Mouse (Mus musculus) cerebellum, adult 2 months (tissue): ENCODE measurements around the gene Btnl2.

ENCODE experiments used
- CTCF ChIP-seq: fragments of 200-500 bp; IDR thresholded peaks from 2 replicates; pipeline ENCODE4 v1.5.1; 2011; ENCODE audit warnings: low read depth, mild to moderate bottlenecking, control low read depth, low read length, moderate library complexity, borderline replicate concordance; ENCODE audit not compliant: insufficient read depth
- POLR2A ChIP-seq: fragments of 200-500 bp; IDR thresholded peaks from 2 replicates; pipeline ENCODE4 v1.6.1; 2011; ENCODE audit warnings: low read length, control low read depth, borderline replicate concordance; ENCODE audit not compliant: insufficient read depth

- TF ChIP-seq CTCF (no peak), POLR2A (no peak)
These were observed 40.3 kb upstream of the Btnl2 start for GRCm38 (mm10) chr17:34314286-34314685.
